Mouse (Mus musculus): ENCODE measurements around the gene Slc35d1.

DNA sequence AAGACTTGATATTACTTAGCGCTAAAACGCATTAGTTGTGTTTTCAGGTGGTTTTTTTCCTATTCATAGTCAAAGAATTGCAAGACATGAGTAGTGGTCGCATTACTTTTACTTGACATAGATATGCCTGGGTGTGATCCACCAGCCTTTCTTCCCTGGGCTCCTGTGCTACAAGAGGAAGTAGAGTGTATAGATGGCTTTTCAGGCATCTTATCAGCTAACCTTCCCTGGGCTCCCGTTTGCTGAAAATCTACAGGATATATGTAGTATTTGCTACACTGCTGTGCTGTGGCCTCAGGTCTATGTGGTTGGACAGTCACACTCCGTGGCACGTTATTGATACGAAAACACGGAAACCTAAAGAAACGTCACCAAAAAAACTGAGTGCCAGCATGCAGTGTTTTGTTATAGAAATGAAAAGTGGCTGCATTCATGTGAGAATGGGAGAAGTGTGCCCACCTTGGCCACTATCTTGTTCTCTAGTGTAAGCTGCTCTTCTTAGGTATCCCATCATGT, 94.0 kb downstream of the Slc35d1 start:
- TF ChIP-seq GATA1 (IDR thresholded peaks at IDR 0.05; ENCODE audit: low read length) (no peak), TAL1 (IDR thresholded peaks at IDR 0.05; ENCODE audit: low read length) (no peak)

All from erythroblast, embryonic 14.5 days (primary cell).